Mouse (Mus musculus) MEL (cell line): Measurements from ENCODE around the gene Irs2. TPM values are rescaled to one million over a fixed set of nuclear protein-coding genes. Genes with fewer than 3 reads are reported as not detected.

Source experiments
- DNase-seq: peaks from one replicate; pipeline ENCODE4 v3.0.0; 2011; ENCODE audit warnings: low read depth, low spot score
- H3K27ac ChIP-seq: 2 replicates; pipeline ENCODE4 v1.5.1; 2012; ENCODE audit warnings: low read depth, mild to moderate bottlenecking, control low read depth, low read length, moderate library complexity; ENCODE audit not compliant: control insufficient read depth
- H3K27me3 ChIP-seq, 2 experiments: fragments of 150-350 bp in 1 of 2; sonication (generic) in 1 of 2; 2 replicates each; pipeline ENCODE4 v1.6.1; 2012; ENCODE audit warnings: low read length in 2 of 2, mild to moderate bottlenecking in 2 of 2, improper control_type of control experiment in 1 of 2, moderate library complexity in 1 of 2; ENCODE audit not compliant: insufficient read depth in 2 of 2, control insufficient read depth in 1 of 2
- H3K36me3 ChIP-seq, 2 experiments: 2 replicates each; pipeline ENCODE4 v1.6.1; 2012 to 2014; ENCODE audit warnings: low read length in 2 of 2, improper control_type of control experiment in 1 of 2, inconsistent platforms in 1 of 2, mild to moderate bottlenecking in 1 of 2; ENCODE audit not compliant: insufficient read depth in 2 of 2, control insufficient read depth in 1 of 2
- H3K4me1 ChIP-seq, 2 experiments: fragments of 150-350 bp in 1 of 2; sonication (generic) in 1 of 2; 2 replicates each; pipeline ENCODE4 v1.6.1; 2012; ENCODE audit warnings: low read length in 2 of 2, improper control_type of control experiment in 1 of 2, mild to moderate bottlenecking in 1 of 2; ENCODE audit not compliant: insufficient read depth in 2 of 2, control insufficient read depth in 1 of 2
- H3K4me3 ChIP-seq, 2 experiments: fragments of 150-350 bp in 1 of 2; sonication (generic) in 1 of 2; 2 replicates each; pipeline ENCODE4 v1.5.1; 2012; ENCODE audit warnings: low read depth in 2 of 2, low read length in 2 of 2, mild to moderate bottlenecking in 2 of 2, moderate library complexity in 2 of 2, control low read depth in 1 of 2, improper control_type of control experiment in 1 of 2; ENCODE audit not compliant: control insufficient read depth in 1 of 2, insufficient read depth in 1 of 2
- H3K79me2 ChIP-seq: 2 replicates; pipeline ENCODE4 v1.6.1; 2012; ENCODE audit warnings: mild to moderate bottlenecking, low read length, moderate library complexity; ENCODE audit not compliant: control insufficient read depth, poor library complexity, insufficient read depth
- H3K9ac ChIP-seq: 2 replicates; pipeline ENCODE4 v1.6.1; 2012; ENCODE audit warnings: low read depth, mild to moderate bottlenecking, control low read depth, low read length, moderate library complexity; ENCODE audit not compliant: control insufficient read depth, poor library complexity, severe bottlenecking
- H3K9me3 ChIP-seq: fragments of 150-350 bp; sonication (generic); replicated peaks from 2 replicates; pipeline ENCODE4 v1.6.1; 2012; ENCODE audit warnings: mild to moderate bottlenecking, low read length, improper control_type of control experiment, moderate library complexity; ENCODE audit not compliant: insufficient read depth
- BHLHE40 ChIP-seq: IDR thresholded peaks from 2 replicates; pipeline ENCODE4 v1.6.1; 2012; ENCODE audit warnings: low read depth, mild to moderate bottlenecking, inconsistent platforms, low read length, improper control_type of control experiment, borderline replicate concordance
- CTCF ChIP-seq, 3 experiments: IDR thresholded peaks in 2 of 3; conservative IDR thresholded peaks in 1 of 3; 2 replicates each; pipeline ENCODE4 v1.5.1; 2011 to 2012; ENCODE audit warnings: low read length in 3 of 3, low read depth in 2 of 3, mild to moderate bottlenecking in 2 of 3, improper control_type of control experiment in 1 of 3, inconsistent platforms in 1 of 3, mixed read lengths in 1 of 3, moderate library complexity in 1 of 3; ENCODE audit not compliant: control insufficient read depth in 1 of 3, insufficient read depth in 1 of 3, poor library complexity in 1 of 3, severe bottlenecking in 1 of 3
- E2F4 ChIP-seq: IDR thresholded peaks from 2 replicates; pipeline ENCODE4 v1.6.1; 2011; ENCODE audit warnings: low read depth, low read length, improper control_type of control experiment, borderline replicate concordance
- EP300 ChIP-seq, 2 experiments: IDR thresholded peaks; 2 replicates each; pipeline ENCODE4 v1.6.1; 2011; ENCODE audit warnings: improper control_type of control experiment in 2 of 2, low read length in 2 of 2, low read depth in 1 of 2, mild to moderate bottlenecking in 1 of 2
- ETS1 ChIP-seq: IDR thresholded peaks from 2 replicates; pipeline ENCODE4 v1.6.1; 2012; ENCODE audit warnings: low read depth, mild to moderate bottlenecking, inconsistent platforms, low read length, improper control_type of control experiment, moderate library complexity
- GATA1 ChIP-seq: IDR thresholded peaks from 2 replicates; pipeline ENCODE4 v1.6.1; 2011; ENCODE audit warnings: low read depth, low read length, improper control_type of control experiment
- MAFK ChIP-seq: IDR thresholded peaks from 2 replicates; pipeline ENCODE4 v1.6.1; 2011; ENCODE audit warnings: low read depth, mild to moderate bottlenecking, low read length, improper control_type of control experiment, borderline replicate concordance
- MAX ChIP-seq: IDR thresholded peaks from 2 replicates; pipeline ENCODE4 v1.6.1; 2011; ENCODE audit warnings: low read length, improper control_type of control experiment
- MXI1 ChIP-seq: IDR thresholded peaks from 2 replicates; pipeline ENCODE4 v1.6.1; 2011; ENCODE audit warnings: mild to moderate bottlenecking, low read depth, low read length, improper control_type of control experiment
- MYC ChIP-seq: IDR thresholded peaks from 2 replicates; pipeline ENCODE4 v1.6.1; 2011; ENCODE audit warnings: low read depth, mild to moderate bottlenecking, low read length, improper control_type of control experiment, moderate library complexity
- NELFE ChIP-seq: IDR thresholded peaks from 2 replicates; pipeline ENCODE4 v1.6.1; 2011; ENCODE audit warnings: low read depth, low read length, improper control_type of control experiment
- NRF1 ChIP-seq: IDR thresholded peaks from 2 replicates; pipeline ENCODE4 v1.6.1; 2014; ENCODE audit warnings: low read depth, mild to moderate bottlenecking, inconsistent platforms, low read length, improper control_type of control experiment, moderate library complexity; ENCODE audit not compliant: poor library complexity, insufficient read depth, severe bottlenecking
- POLR2A ChIP-seq, 2 experiments: IDR thresholded peaks; 2 replicates each; pipeline ENCODE4 v1.6.1; 2011 to 2012; ENCODE audit warnings: low read length in 2 of 2, mild to moderate bottlenecking in 2 of 2, control low read depth in 1 of 2, improper control_type of control experiment in 1 of 2, low read depth in 1 of 2, moderate library complexity in 1 of 2; ENCODE audit not compliant: control insufficient read depth in 1 of 2, insufficient read depth in 1 of 2, poor library complexity in 1 of 2
- POLR2AphosphoS2 ChIP-seq: IDR thresholded peaks from 2 replicates; pipeline ENCODE4 v1.6.1; 2011; ENCODE audit warnings: low read length, improper control_type of control experiment
- RAD21 ChIP-seq: IDR thresholded peaks from 2 replicates; pipeline ENCODE4 v1.6.1; 2011; ENCODE audit warnings: mild to moderate bottlenecking, low read depth, low read length, improper control_type of control experiment
- SIN3A ChIP-seq: IDR thresholded peaks from 2 replicates; pipeline ENCODE4 v1.6.1; 2012; ENCODE audit warnings: low read length, improper control_type of control experiment, inconsistent platforms
- TCF12 ChIP-seq: IDR thresholded peaks from 2 replicates; pipeline ENCODE4 v1.6.1; 2014; ENCODE audit warnings: low read depth, mild to moderate bottlenecking, inconsistent platforms, low read length, improper control_type of control experiment, moderate library complexity
- UBTF ChIP-seq: IDR thresholded peaks from 2 replicates; pipeline ENCODE4 v1.6.1; 2012; ENCODE audit warnings: low read depth, mild to moderate bottlenecking, inconsistent platforms, low read length, improper control_type of control experiment, moderate library complexity, borderline replicate concordance; ENCODE audit not compliant: insufficient read depth
- USF2 ChIP-seq, 2 experiments: IDR thresholded peaks; 2 replicates each; pipeline ENCODE4 v1.6.1; 2011 to 2012; ENCODE audit warnings: improper control_type of control experiment in 2 of 2, low read length in 2 of 2, borderline replicate concordance in 1 of 2, inconsistent platforms in 1 of 2, low read depth in 1 of 2, mild to moderate bottlenecking in 1 of 2; ENCODE audit not compliant: insufficient read depth in 1 of 2
- ZC3H11A ChIP-seq: IDR thresholded peaks from 2 replicates; pipeline ENCODE4 v1.6.1; 2012; ENCODE audit warnings: low read depth, mild to moderate bottlenecking, inconsistent platforms, low read length, improper control_type of control experiment
- ZKSCAN1 ChIP-seq: IDR thresholded peaks from 2 replicates; pipeline ENCODE4 v1.6.1; 2012; ENCODE audit warnings: low read depth, mild to moderate bottlenecking, inconsistent platforms, low read length, improper control_type of control experiment, moderate library complexity
- polyA plus RNA-seq, 2 experiments: library from polyadenylated mRNA; stranded (reverse) in 1 of 2; unstranded in 1 of 2; fragments of >175 nt in 1 of 2; fragments of >200 nt in 1 of 2; gene quantifications; 2 replicates each; pipeline versions ENCODE4 v1.2.1 to v1.2.4; 2012; ENCODE audit warnings: low replicate concordance in 2 of 2, low read depth in 1 of 2; ENCODE audit not compliant: insufficient read length in 2 of 2, insufficient read depth in 1 of 2, missing spikeins in 1 of 2
- total RNA-seq: library from RNA; depleted of rRNA; stranded (reverse); fragments of 300-350 nt; gene quantifications from 2 replicates; pipeline ENCODE4 v1.2.3, GENCODE M21; 2012

Gene Irs2
- total and polyA plus RNA-seq, 3 experiments, result 16.4 to 23.1 TPM; not detected in 1

DNA sequence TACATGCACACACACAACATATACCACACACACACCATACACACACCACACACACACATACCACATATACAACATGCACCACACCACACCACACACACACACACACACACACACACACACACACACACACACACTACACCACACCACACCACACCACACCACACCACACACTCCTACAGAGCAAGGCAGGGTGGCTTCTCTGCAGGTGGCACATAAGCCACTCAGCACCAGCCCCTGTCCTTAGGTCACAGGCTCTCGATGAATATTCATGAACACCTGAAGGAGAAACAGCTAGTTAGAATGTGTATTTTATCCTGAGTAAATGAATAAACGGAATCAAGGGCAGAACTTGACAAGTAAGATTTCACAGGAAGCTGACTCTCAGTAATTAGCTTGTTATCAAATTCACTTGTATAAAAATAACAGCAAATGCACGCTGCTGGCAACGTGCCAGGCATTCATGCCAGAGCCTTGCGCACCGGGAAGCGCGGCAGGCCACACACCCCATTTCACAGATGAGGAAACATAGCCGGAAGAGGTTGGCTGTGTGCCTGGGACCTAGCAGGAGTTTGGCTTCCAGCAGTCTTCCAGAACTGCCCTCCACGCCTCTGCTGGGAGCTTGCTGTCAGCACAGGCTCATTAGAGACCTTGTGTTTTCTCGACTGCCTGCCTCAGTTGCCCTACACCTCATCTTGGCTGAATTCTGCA, 54.8 kb downstream of the Irs2 start (continued):
- TF ChIP-seq USF2 (IDR thresholded peaks at IDR 0.05; ENCODE audit: borderline replicate concordance in 1 of 2, insufficient read depth in 1 of 2, low read depth in 1 of 2, low read length in 2 of 2), result no peak
- no peak; the same call in 1 of the 2 replicates for TF ChIP-seq RAD21
- no peak for TF ChIP-seq ZC3H11A
- no peak for TF ChIP-seq NRF1
- peak; percentile 49; the same call in 1 of the 2 replicates for TF ChIP-seq GATA1
- TF ChIP-seq CTCF (IDR thresholded peaks at IDR 0.05 in 2 of 3, conservative IDR thresholded peaks at IDR 0.05 in 1 of 3; ENCODE audit: control insufficient read depth in 1 of 3, insufficient read depth in 1 of 3, low read depth in 2 of 3, low read length in 3 of 3, poor library complexity in 1 of 3, severe bottlenecking in 1 of 3), result no peak
- no peak for TF ChIP-seq NELFE
- no peak for TF ChIP-seq ZKSCAN1
- no peak for TF ChIP-seq E2F4
- TF ChIP-seq UBTF, result no peak
- peak; percentile 49 for TF ChIP-seq SIN3A
- TF ChIP-seq MXI1, result peak; percentile 65
- TF ChIP-seq EP300 (IDR thresholded peaks at IDR 0.05; ENCODE audit: low read depth in 1 of 2, low read length in 2 of 2), result peak; percentile 30 to 48; a peak in 2 of 4 replicates
- no peak for TF ChIP-seq MAFK
- no peak for TF ChIP-seq POLR2AphosphoS2
- no peak for TF ChIP-seq POLR2A (IDR thresholded peaks at IDR 0.05; ENCODE audit: control insufficient read depth in 1 of 2, insufficient read depth in 1 of 2, low read depth in 1 of 2, low read length in 2 of 2, poor library complexity in 1 of 2)
- peak; percentile 35; the same call in 1 of the 2 replicates for TF ChIP-seq MYC

DNA sequence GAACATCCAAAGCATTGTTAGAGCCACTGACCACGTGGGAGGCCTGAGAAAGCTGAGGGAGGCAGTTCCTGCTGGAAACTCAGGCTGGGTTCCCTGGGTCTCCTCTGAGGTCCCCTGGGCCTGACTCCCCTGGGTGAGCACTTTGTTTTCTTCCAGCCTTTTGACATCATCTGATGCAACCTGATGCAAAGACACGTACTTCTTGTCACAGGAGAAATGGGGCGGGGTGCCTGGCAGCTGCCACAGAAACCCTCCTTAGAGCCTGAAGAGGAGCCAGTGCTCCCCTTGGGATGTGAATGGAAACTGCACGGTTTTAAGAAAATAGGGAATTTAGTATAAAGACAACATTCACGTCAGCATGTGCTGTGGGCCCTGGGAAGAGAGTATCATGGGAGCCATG, 55.6 kb downstream of the Irs2 start:
- TF ChIP-seq E2F4 (no peak), MAFK (no peak), SIN3A (no peak), BHLHE40 (no peak), MAX (no peak), ETS1 (0 out of 2 replicates have a peak, but pooled peaks have one; percentile 32), TCF12 (0 out of 2 replicates have a peak, but pooled peaks have one; percentile 4), POLR2AphosphoS2 (no peak)
- H3K27me3 ChIP-seq, result no peaks in the 10 kb centered on the region
- no peak overlapping the region for H3K4me3 ChIP-seq

More for the DNA sequence above, 55.6 kb downstream of the Irs2 start:
- DNase-seq, result peak; percentile 58
- peak overlapping the region; percentile 52; the same call in 1 of the 2 replicates for H3K9ac ChIP-seq
- peaks cover 0 to 17% of the 10 kb centered on the region in 2 experiments; a peak in 2 of 4 replicates for H3K36me3 ChIP-seq
- no peaks in the 10 kb centered on the region for H3K79me2 ChIP-seq
- peak overlapping the region; percentile 44; the same call in 1 of the 2 replicates for H3K27ac ChIP-seq
- H3K4me1 ChIP-seq, result peaks cover 16 to 21% of the 10 kb centered on the region in 2 experiments; a peak in 3 of 4 replicates
- no peaks in the 10 kb centered on the region for H3K9me3 ChIP-seq
